In genomic region chr9:113857281-113857928, GRCm38 (mm10) we compare ENCODE assay signal across 23 mouse cellular contexts.
A peak's percentile ranks its signal among the peaks of the same experiment; 100 is the strongest.
DNase-seq lines count a peak whose midpoint lies in the region; ATAC-seq and TF ChIP-seq lines count a peak whose summit lies in the region.
"Had no signal": no experiment of that assay in that cellular context is flagged by ENCODE, and none has a peak within 500 bp of the region (broad histone marks: within the 10 kb centered on the region; RNA-seq: fewer than 3 reads in every experiment).

No protein-coding gene starts in this region.

- TF ChIP-seq EP300 in liver, postnatal 0 days (IDR thresholded peaks at IDR 0.05; ENCODE audit: low read depth) = no peak

- no peaks in the 10 kb centered on the region for H3K9me3 ChIP-seq in liver, embryonic 11.5 days (ENCODE audit: control insufficient read depth, low read length)
- no peaks in the 10 kb centered on the region for H3K9me3 ChIP-seq in liver, postnatal 0 days (ENCODE audit: low read length)
- no peaks in the 10 kb centered on the region for H3K9me3 ChIP-seq in liver, embryonic 16.5 days (replicated peaks; ENCODE audit: control insufficient read depth, low read length)
- H3K9me3 ChIP-seq in forebrain, embryonic 11.5 days (ENCODE audit: control insufficient read depth, low read length) = no peaks in the 10 kb centered on the region
- H3K9me3 ChIP-seq: embryonic facial prominence, embryonic 15.5 days; forebrain, embryonic 13.5 days; heart, embryonic 15.5 days; hindbrain, embryonic 13.5 days had no signal

- H3K9ac ChIP-seq in liver, embryonic 11.5 days (ENCODE audit: low read depth, low read length) = 0 out of 2 replicates have a peak overlapping the region, but pooled peaks have one; percentile 1
- H3K9ac ChIP-seq in liver, postnatal 0 days (replicated peaks) = no peak overlapping the region
- H3K9ac ChIP-seq in liver, embryonic 16.5 days (ENCODE audit: low read depth, low read length) = no peak overlapping the region
- no peak overlapping the region for H3K9ac ChIP-seq in forebrain, embryonic 11.5 days (ENCODE audit: low read length)
- H3K9ac ChIP-seq: embryonic facial prominence, embryonic 15.5 days; forebrain, embryonic 13.5 days; forebrain, postnatal 0 days; heart, embryonic 15.5 days; hindbrain, embryonic 13.5 days had no signal

- TF ChIP-seq CTCF in liver, postnatal 0 days (IDR thresholded peaks at IDR 0.05; ENCODE audit: low read depth) = no peak

- no peak overlapping the region for H3K4me3 ChIP-seq in liver, embryonic 11.5 days (ENCODE audit: low read depth, low read length)
- no peak overlapping the region for H3K4me3 ChIP-seq in liver, postnatal 0 days (ENCODE audit: low read depth, low read length)
- no peak overlapping the region for H3K4me3 ChIP-seq in liver, embryonic 16.5 days (ENCODE audit: low read depth, low read length)
- H3K4me3 ChIP-seq in forebrain, embryonic 11.5 days (ENCODE audit: low read depth, low read length) = no peak overlapping the region
- H3K4me3 ChIP-seq: embryonic facial prominence, embryonic 15.5 days; forebrain, embryonic 13.5 days; heart, embryonic 15.5 days; hindbrain, embryonic 13.5 days had no signal

- ATAC-seq in liver, embryonic 11.5 days (replicated peaks; ENCODE audit: low FRiP score) = peak; percentile 61
- no peak for ATAC-seq in liver, postnatal 0 days
- ATAC-seq in erythroid progenitor cell, adult 5-6 weeks (replicated peaks; ENCODE audit: low FRiP score, poor library complexity, severe bottlenecking) = 0 out of 2 replicates have a peak, but pooled peaks have one; percentile 40
- peak; percentile 30; the same call in 1 of the 2 replicates for ATAC-seq in liver, embryonic 16.5 days (ENCODE audit: low read depth)
- no peak for ATAC-seq in forebrain, embryonic 11.5 days (replicated peaks; ENCODE audit: low FRiP score)
- ATAC-seq: forebrain, embryonic 13.5 days; forebrain, postnatal 0 days; hindbrain, postnatal 0 days had no signal

- H3K27me3 ChIP-seq in liver, embryonic 11.5 days (replicated peaks; ENCODE audit: control insufficient read depth, insufficient read depth, low read length) = no peaks in the 10 kb centered on the region
- no peaks in the 10 kb centered on the region for H3K27me3 ChIP-seq in liver, postnatal 0 days (ENCODE audit: insufficient read depth, low read length)
- no peaks in the 10 kb centered on the region for H3K27me3 ChIP-seq in liver, embryonic 16.5 days (ENCODE audit: control insufficient read depth, insufficient read depth, low read depth, low read length)
- no peaks in the 10 kb centered on the region for H3K27me3 ChIP-seq in forebrain, embryonic 11.5 days (ENCODE audit: control insufficient read depth, insufficient read depth, low read length)
- H3K27me3 ChIP-seq: CH12.LX; embryonic facial prominence, embryonic 15.5 days; forebrain, embryonic 13.5 days; heart, embryonic 15.5 days; hindbrain, embryonic 13.5 days had no signal

- peaks cover 14% of the 10 kb centered on the region for H3K4me1 ChIP-seq in liver, embryonic 11.5 days (replicated peaks; ENCODE audit: control insufficient read depth, insufficient read depth, low read length)
- no peaks in the 10 kb centered on the region for H3K4me1 ChIP-seq in liver, postnatal 0 days (ENCODE audit: insufficient read depth)
- peaks cover 12% of the 10 kb centered on the region for H3K4me1 ChIP-seq in liver, embryonic 16.5 days (ENCODE audit: control insufficient read depth, low read depth, low read length)
- no peaks in the 10 kb centered on the region for H3K4me1 ChIP-seq in forebrain, embryonic 11.5 days (replicated peaks; ENCODE audit: control insufficient read depth, insufficient read depth, low read length)
- H3K4me1 ChIP-seq: embryonic facial prominence, embryonic 15.5 days; forebrain, embryonic 13.5 days; hindbrain, embryonic 13.5 days had no signal

- WGBS in liver, embryonic 11.5 days = 69% methylated on average over 8 of the region's 8 CpGs
- WGBS in liver, postnatal 0 days (ENCODE audit: insufficient replicate concordance) = 71% methylated on average over 8 of the region's 8 CpGs
- 58% methylated on average over 8 of the region's 8 CpGs for WGBS in liver, embryonic 16.5 days (ENCODE audit: insufficient replicate concordance)
- 84% methylated on average over 8 of the region's 8 CpGs for WGBS in forebrain, embryonic 11.5 days

- no peak for DNase-seq in liver, embryonic 11.5 days (ENCODE audit: low spot score)
- DNase-seq in liver, postnatal 0 days = no peak
- DNase-seq in brain, adult 2 months (ENCODE audit: low read depth, low spot score) = peak; percentile 50
- no peak for DNase-seq in ovary, adult 18-20 months (ENCODE audit: low spot score)
- no peak for DNase-seq in kidney, postnatal 25 days
- DNase-seq in forebrain, embryonic 11.5 days (ENCODE audit: low spot score) = no peak
- DNase-seq: adrenal gland, postnatal 25 days; cerebellum, adult 11 months; cerebellum, adult 8-10 months; cerebellum, postnatal 14 days; embryo, embryonic 11 days; forebrain, postnatal 0 days; gastrocnemius, postnatal 36 days; heart, adult 11 months; heart, postnatal 14 days had no signal

- H3K4me2 ChIP-seq in liver, embryonic 11.5 days = peak overlapping the region; percentile 52
- H3K4me2 ChIP-seq in liver, postnatal 0 days (ENCODE audit: low read depth, low read length) = no peak overlapping the region
- H3K4me2 ChIP-seq in liver, embryonic 16.5 days (ENCODE audit: low read depth, low read length) = peak overlapping the region; percentile 17; the same call in 1 of the 2 replicates
- H3K4me2 ChIP-seq in forebrain, embryonic 11.5 days (ENCODE audit: low read depth, low read length, severe bottlenecking) = no peak overlapping the region
- H3K4me2 ChIP-seq: embryonic facial prominence, embryonic 15.5 days; forebrain, embryonic 13.5 days; heart, embryonic 15.5 days; hindbrain, embryonic 13.5 days had no signal

- peak overlapping the region; percentile 87 for H3K27ac ChIP-seq in liver, embryonic 11.5 days (ENCODE audit: low read depth, low read length)
- H3K27ac ChIP-seq in liver, postnatal 0 days (ENCODE audit: low read depth) = no peak overlapping the region
- H3K27ac ChIP-seq in liver, embryonic 16.5 days (ENCODE audit: low read length) = peak overlapping the region; percentile 11; the same call in 1 of the 2 replicates
- H3K27ac ChIP-seq in forebrain, embryonic 11.5 days (ENCODE audit: low read depth, low read length) = no peak overlapping the region
- H3K27ac ChIP-seq: embryonic facial prominence, embryonic 15.5 days; forebrain, embryonic 13.5 days; heart, embryonic 15.5 days; hindbrain, embryonic 13.5 days; hindbrain, postnatal 0 days had no signal

- H3K36me3 ChIP-seq in liver, embryonic 11.5 days (ENCODE audit: control insufficient read depth, insufficient read depth, low read length) = 0 out of 2 replicates have a peak, but pooled peaks cover 6% of the 10 kb centered on the region
- peaks cover 20% of the 10 kb centered on the region for H3K36me3 ChIP-seq in liver, postnatal 0 days (replicated peaks; ENCODE audit: insufficient read depth, low read length)
- H3K36me3 ChIP-seq in liver, embryonic 16.5 days (ENCODE audit: control insufficient read depth, insufficient read depth) = peaks cover 2% of the 10 kb centered on the region; the same call in 1 of the 2 replicates
- no peaks in the 10 kb centered on the region for H3K36me3 ChIP-seq in forebrain, embryonic 11.5 days (ENCODE audit: control insufficient read depth, insufficient read depth, low read length)

Comparison
In these comparisons a context has a peak if more than half of its experiments do, and no peak if none do; other contexts are left out.
1. ATAC-seq: peak in liver, embryonic 11.5 days (single experiment), erythroid progenitor cell, adult 5-6 weeks (single experiment) and liver, embryonic 16.5 days (single experiment); none in liver, postnatal 0 days (single experiment) and forebrain, embryonic 11.5 days (single experiment).
2. H3K27ac ChIP-seq: peak in liver, embryonic 11.5 days (single experiment) and liver, embryonic 16.5 days (single experiment); none in liver, postnatal 0 days (single experiment) and forebrain, embryonic 11.5 days (single experiment).
3. H3K4me2 ChIP-seq: peak in liver, embryonic 11.5 days (single experiment) and liver, embryonic 16.5 days (single experiment); none in liver, postnatal 0 days (single experiment) and forebrain, embryonic 11.5 days (single experiment).